Mouse (Mus musculus) Patski (cell line): ENCODE data around the gene Fer. TPM values are rescaled to one million over a fixed set of nuclear protein-coding genes. Genes with fewer than 3 reads are reported as not detected.

Source experiments
- ATAC-seq: fragments of 100-300 bp; one replicate; pipeline ENCODE4 v1.8.0; 2021
- CTCF ChIA-PET: fragments of 350-600 bp; sonication (Branson Sonifier 250); formaldehyde crosslinking; loops from one replicate; lab custom pipeline; 2022; ENCODE audit warnings: inconsistent platforms; lab: Charles Lee
- POLR2A ChIA-PET: fragments of 350-600 bp; sonication (Branson Sonifier 250); formaldehyde crosslinking; loops from one replicate; lab custom pipeline; 2022; ENCODE audit warnings: antibody characterized with exemption, inconsistent platforms; lab: Charles Lee
- DNase-seq: peaks from one replicate; pipeline ENCODE4 v3.0.0-alpha.2; 2011; ENCODE audit warnings: low read depth, low spot score
- H3K27me3 ChIP-seq: fragments of 371-371 bp; one replicate; pipeline ENCODE4 v1.5.1; 2021
- CTCF ChIP-seq: fragments of 100-300 bp; IDR thresholded peaks from one replicate; pipeline ENCODE4 v1.5.1; 2021
- in situ Hi-C: fragments of 300-500 bp; cut with MboI; formaldehyde crosslinking; loops from 3 replicates; pipeline ENCODE4 v1.11.1; 2018; ENCODE audit warnings: low pct_unique_long_range_greater_than_20kb, mixed read lengths
- polyA plus RNA-seq: library from polyadenylated mRNA; unstranded; gene quantifications from one replicate; pipeline ENCODE4 v1.2.3, GENCODE M21; 2021

Fer gene
- polyA plus RNA-seq, 1 experiment from 2014 or later = 34.8 TPM

DNA sequence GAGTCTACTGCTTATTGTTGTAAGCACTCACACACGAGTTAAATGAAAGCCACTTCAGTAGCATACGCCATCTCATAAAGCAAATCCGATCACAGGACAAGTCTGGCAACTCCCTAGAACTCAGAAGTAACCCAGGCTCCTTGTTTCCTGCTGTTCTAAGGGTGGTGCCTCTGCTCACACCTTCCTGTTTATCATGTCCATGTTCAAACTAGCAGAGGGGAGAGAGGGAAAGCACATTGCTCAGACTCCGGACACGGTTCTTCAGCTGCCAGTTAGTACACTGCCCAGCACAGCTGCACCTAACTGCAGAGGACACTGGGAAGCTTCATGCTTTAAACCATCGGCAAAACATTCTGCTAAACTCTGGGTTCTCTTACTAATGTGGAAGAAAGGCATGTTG, 269.3 kb downstream of the Fer start:
- no peak for TF ChIP-seq CTCF
- POLR2A ChIA-PET = no interaction called here
- DNase-seq (no peak), ATAC-seq (no peak)
- CTCF ChIA-PET = no interaction called here
- in situ Hi-C loops = no loop called here
- H3K27me3 ChIP-seq = no peaks in the 10 kb centered on the region

DNA sequence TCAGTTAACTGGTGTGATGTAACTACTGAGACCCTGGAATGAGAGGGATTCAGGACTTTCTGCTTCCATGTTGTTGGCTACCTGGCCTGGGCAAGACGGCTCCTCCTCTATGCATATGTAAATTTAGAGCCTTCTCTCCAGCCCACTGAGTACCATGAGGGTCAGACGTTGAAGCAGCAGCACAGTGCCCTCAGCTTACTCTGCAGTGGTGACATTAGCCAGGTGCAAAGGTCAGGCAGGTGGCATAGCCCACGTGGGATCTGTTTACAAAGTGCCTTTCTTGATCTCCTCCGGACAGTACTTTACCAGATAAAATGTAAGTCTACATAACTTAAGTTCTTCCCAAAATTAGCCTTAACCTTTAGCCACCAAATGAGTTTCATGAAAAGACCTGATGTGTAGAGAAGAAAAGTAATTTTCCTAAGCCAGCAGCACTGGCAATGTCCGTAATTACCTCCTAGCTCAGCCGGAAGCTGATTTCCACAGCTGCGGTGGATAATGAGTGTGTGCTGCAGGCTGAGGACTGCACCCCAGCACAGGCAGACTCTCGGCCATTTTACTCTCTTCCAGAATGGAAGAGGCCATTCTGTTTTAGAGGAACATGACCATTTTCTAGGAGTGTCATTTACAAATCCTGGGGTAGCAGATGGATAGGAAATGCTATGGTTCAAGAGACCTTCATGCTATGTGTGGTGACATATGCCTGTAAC, 273.2 kb downstream of the Fer start:
- ChIA-PET POLR2A (no interaction called here), CTCF (no interaction called here)
- in situ Hi-C loops = no loop called here
- DNase-seq (no peak), ATAC-seq (no peak)
- no peaks in the 10 kb centered on the region for H3K27me3 ChIP-seq
- no peak for TF ChIP-seq CTCF

DNA sequence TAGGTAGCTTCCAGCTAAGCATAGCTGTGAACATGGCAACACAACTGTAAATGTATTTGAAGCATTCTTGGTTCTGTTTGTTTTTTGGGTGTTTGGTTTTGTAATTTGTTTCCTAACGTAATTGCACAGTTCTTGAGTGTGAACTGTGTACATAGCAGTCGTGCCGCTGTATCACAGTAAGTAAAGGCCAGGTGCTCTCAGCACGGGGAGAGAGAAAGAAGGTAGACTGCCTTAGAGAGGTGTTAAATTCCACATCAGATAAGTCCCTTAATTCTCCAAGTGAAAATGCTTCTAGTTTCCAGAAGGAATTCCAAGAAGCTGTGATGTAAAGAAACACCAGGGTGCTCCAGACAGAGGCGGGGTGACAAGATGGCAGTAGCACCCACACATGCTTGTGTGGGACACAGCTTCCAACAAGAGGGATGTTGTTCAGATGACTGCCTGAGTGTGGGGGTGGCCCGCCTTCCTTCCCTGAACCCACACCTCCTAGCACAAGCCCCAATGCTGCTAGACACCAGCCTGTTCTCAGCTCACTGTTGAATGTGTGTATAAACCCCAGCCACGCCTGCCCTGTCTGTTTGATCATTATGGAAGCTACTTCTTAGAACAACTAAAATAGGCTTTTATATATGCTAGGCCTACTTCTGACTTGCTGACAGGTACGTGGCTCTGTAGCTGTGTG, 275.3 kb downstream of the Fer start:
- H3K27me3 ChIP-seq = no peaks in the 10 kb centered on the region
- DNase-seq (no peak), ATAC-seq (no peak)
- CTCF ChIA-PET = no interaction called here
- no peak for TF ChIP-seq CTCF
- in situ Hi-C loops = no loop called here
- POLR2A ChIA-PET = no interaction called here

DNA sequence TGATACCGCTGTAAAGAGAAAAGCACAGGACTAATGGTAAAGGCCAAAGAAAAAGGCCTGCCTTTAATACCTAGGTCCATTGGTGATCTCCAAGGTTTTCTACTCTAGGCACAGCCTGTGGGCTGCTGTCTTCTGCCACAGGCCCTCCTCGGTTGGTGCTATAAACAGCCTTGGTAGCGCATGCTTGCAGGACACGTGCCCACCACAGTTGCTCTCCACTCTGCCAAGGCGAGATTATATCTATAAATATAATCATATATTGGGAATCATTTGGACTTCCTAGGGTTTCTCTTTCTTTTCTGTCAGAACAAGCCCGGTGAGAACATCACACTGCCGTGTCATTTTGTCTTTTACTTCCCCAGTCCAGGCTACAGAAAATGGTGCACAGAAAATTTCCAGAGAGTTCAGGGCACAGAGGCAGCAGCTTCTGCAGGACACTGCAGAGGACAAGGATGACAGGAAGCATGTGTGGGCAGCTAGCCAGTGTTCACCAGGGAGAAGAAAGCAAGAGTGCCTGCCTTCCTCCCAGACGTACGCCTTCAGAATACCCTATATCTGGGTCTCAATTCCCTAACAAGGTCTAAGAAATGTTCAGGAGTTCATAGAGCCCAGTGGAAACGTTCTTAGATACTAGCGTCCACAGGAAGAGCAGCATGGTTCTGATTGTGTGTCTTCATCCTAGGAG, 276.5 kb downstream of the Fer start:
- DNase-seq = no peak

DNA sequence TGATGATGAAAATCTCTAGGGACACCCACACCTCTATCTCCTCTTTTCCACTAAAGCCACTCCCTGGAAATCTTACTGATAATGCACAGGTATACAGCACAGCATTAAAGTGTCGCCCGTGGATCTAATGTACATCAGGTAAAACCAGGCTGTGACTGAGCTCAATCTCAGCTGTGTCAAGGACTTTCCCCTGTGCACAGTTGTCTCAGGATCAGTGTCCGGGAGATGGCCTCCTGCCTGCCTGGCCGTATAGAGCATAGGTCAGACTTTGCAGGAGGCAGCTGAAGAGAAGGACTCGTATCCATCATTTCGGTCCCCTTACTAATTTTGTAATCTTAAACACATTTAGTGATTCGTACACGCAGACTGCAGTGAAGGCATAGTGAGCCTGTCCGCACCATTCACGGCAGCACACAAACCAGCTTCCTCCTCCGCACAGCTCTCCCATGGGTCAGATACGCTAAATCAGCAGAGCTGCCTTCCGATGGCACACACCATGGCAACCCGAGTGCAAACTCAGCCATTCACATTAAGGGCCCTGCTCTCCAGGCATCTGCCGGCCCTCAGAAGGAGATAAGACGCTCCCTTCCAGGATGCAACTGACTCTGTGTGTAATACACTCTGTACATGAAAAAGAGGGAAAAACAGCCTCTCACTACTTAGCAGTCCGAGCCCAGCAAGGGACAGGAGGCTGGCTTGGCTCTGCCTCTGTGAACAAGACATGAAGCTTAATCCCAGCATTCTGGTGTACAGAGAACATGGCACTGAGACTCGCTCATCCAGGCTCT, 277.4 kb downstream of the Fer start:
- DNase-seq = no peak
- no peaks in the 10 kb centered on the region for H3K27me3 ChIP-seq
- TF ChIP-seq CTCF = no peak
- ChIA-PET CTCF (no interaction called here), POLR2A (no interaction called here)
- in situ Hi-C loops = no loop called here
- ATAC-seq = no peak

More for the DNA sequence above, 276.5 kb downstream of the Fer start:
- ChIA-PET POLR2A (no interaction called here), CTCF (no interaction called here)
- H3K27me3 ChIP-seq = no peaks in the 10 kb centered on the region
- no peak for TF ChIP-seq CTCF
- in situ Hi-C loops = no loop called here
- no peak for ATAC-seq

DNA sequence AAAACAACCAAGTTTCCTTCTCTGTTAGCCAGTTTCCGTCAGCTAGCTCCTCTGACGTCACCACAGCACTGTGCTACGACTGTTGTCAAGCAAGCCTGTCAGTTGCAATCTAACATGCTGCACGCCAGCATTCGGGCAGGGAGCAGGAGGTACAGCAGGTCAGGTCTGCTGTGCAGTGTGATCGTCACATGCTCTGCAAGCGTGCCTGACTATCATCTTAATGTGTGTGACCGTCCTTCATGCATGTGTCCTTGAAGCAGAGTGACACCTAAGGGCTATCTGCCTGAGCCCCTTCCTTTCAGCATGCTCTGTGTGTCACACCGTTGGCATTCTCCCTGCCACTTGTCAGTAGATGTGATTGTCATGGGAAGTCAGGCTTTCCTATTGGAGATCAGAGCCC, 279.0 kb downstream of the Fer start:
- ATAC-seq = no peak
- no peak for DNase-seq
- ChIA-PET POLR2A (no interaction called here), CTCF (no interaction called here)
- in situ Hi-C loops = no loop called here
- TF ChIP-seq CTCF = no peak
- H3K27me3 ChIP-seq = no peaks in the 10 kb centered on the region

DNA sequence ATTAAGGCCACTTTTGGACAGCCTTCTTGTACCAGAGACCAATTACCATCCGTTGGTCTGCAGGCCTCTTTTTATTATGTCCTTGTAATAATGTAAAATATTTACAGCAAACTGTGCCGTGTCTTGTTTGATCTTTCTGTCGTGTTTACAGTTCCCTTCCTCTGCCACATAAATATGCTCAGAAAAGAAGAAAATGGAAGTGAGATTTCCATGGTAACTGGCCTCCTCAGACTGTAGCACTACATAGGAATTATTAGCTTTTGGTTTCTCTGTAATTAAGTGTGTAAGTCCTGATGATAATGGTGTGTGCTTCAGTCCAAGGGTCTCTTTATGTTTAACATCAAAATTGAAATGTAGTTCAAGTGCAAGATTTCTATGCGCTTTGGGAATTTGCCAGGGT, 283.5 kb downstream of the Fer start:
- DNase-seq = no peak
- ATAC-seq = no peak
- ChIA-PET CTCF (interaction anchor here (1.6 kb wide), 1 partner anchor 12 kb away, joined by 5 read pairs; no protein-coding TSS in a partner anchor), POLR2A (interaction anchor here (0.8 kb wide), 1 partner anchor 39 kb away, joined by 3 read pairs; no protein-coding TSS in a partner anchor)
- no peak for TF ChIP-seq CTCF
- H3K27me3 ChIP-seq = no peaks in the 10 kb centered on the region
- in situ Hi-C loops = no loop called here

DNA sequence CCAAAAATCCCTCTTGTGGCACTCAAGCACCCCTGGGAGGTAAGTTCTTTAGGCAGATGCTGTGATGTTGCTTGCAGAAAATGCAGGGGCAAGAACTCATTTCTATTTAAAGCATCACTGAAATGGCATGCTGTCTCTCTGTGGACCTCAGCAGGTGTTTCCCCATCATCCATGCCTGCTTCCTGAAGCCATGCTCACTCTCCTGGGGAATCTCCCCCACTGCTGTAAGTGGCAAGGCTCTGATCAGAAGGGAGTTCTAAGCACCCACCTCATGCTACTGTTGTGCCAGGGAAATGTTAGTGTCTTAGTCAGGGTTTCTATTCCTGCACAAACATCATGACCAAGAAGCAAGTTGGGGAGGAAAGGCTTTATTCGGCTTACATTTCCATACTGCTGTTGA, 287.9 kb downstream of the Fer start:
- no peak for ATAC-seq
- in situ Hi-C loops = no loop called here
- CTCF ChIA-PET = no interaction called here
- POLR2A ChIA-PET = no interaction called here
- H3K27me3 ChIP-seq = no peaks in the 10 kb centered on the region
- no peak for TF ChIP-seq CTCF
- no peak for DNase-seq

DNA sequence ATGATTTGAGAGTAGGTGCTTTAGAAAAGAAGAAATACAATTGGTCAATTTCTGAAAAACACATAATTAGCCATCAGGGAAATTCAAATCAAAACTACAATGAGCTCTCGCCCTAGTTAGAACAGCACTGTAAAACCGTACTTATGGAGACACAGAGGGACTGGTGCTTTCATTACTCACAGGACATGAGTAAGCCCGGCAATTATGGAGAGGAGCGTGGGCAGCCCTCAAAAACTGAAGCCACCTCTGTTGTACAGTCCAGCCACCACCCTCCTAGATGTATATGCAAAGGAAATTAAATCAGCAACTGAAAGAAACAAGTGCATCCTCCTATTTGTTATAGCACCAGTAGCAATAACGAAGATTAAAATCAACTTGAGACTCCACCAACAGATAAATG, 304.9 kb downstream of the Fer start:
- POLR2A ChIA-PET = no interaction called here
- in situ Hi-C loops = no loop called here
- TF ChIP-seq CTCF = no peak
- ATAC-seq (no peak), DNase-seq (no peak)
- no peaks in the 10 kb centered on the region for H3K27me3 ChIP-seq
- CTCF ChIA-PET = no interaction called here

DNA sequence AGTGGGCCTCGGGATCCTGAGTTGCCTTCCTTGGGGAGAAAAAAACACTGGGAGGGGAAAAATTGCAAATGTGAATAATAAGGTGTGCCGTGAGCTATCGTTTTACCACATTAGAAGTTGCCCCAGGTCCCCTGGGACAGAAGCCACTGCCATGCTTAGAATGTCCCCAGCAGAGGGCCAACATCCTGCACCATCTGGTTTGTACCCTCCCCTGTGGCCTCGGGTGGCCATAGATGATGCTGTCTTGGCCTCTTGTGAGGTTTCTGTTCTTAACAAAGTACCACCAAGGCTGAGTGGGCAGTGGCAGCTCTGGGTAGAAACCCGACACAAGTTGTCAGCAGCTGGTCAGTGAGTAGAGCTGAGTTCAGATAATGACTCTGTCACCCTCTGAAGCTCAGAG, 307.2 kb downstream of the Fer start:
- CTCF ChIA-PET = interaction anchor here (0.8 to 1.0 kb wide), 2 partner anchors 61 to 113 kb away, joined by 3 read pairs; no protein-coding TSS in a partner anchor
- in situ Hi-C loops = no loop called here
- DNase-seq = no peak
- no peaks in the 10 kb centered on the region for H3K27me3 ChIP-seq
- ATAC-seq = no peak
- TF ChIP-seq CTCF = no peak
- POLR2A ChIA-PET = no interaction called here
